Mouse (Mus musculus) ES-Bruce4 (cell line): ENCODE data around the gene Lrp1.

Source experiments
- CTCF ChIP-seq: IDR thresholded peaks from one replicate; pipeline ENCODE4 v1.8.1; 2011; ENCODE audit warnings: low read depth, low read length
- EP300 ChIP-seq: IDR thresholded peaks from 2 replicates; pipeline ENCODE4 v1.6.1; 2011; ENCODE audit warnings: low read depth, low read length; ENCODE audit not compliant: insufficient read depth
- POLR2A ChIP-seq: IDR thresholded peaks from one replicate; pipeline ENCODE4 v1.8.1; 2011; ENCODE audit warnings: low read length; ENCODE audit not compliant: insufficient read depth

DNA sequence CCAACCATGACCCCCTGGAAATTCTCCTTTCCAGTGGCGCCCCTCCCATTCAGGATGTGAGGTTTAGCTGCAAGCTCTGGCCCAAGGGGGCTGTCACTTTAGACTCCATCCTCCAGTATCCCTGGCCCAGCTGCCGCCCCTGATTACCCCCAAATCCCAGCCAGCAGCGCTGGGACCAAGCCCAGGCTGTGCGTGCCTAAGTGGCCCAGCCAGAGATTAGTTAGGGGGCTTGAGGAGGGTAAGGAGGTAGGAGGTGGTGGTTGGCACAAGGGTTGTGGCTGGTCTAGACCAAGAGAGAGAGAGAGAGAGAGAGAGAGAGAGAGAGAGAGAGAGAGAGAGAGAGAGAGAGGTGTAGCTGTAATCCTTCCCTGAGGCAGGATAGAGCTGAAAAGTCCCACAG, 89.4 kb downstream of the Lrp1 start:
- TF ChIP-seq POLR2A: no peak
- TF ChIP-seq CTCF: no peak
- no peak for TF ChIP-seq EP300
